Mouse (Mus musculus) CH12.LX (cell line): ENCODE data around the gene Papola.

Experiments
- RAD21 ChIP-seq: IDR thresholded peaks from 2 replicates; pipeline ENCODE4 v1.6.1; 2011; ENCODE audit warnings: low read depth, mild to moderate bottlenecking, low read length, improper control_type of control experiment, moderate library complexity
- TCF12 ChIP-seq: IDR thresholded peaks from 2 replicates; pipeline ENCODE4 v1.6.1; 2014; ENCODE audit warnings: low read depth, mild to moderate bottlenecking, inconsistent platforms, low read length, improper control_type of control experiment

GRCm38 (mm10) chr12:105869696-105870095 is 85.2 kb downstream of the Papola start:
- TF ChIP-seq RAD21 = no peak
- TF ChIP-seq TCF12 = no peak
